Mouse (Mus musculus) CD4-positive, CD25-positive, alpha-beta regulatory T cell, adult 4 months (primary cell): Measurements from ENCODE around the gene Etfdh. TPM values are rescaled to one million over a fixed set of nuclear protein-coding genes. Genes with fewer than 3 reads are reported as not detected.

Experiments
- polyA plus RNA-seq, 2 experiments: library from polyadenylated mRNA; unstranded; fragments of 100-300 nt; shearing (Covaris generic); gene quantifications; one replicate each; pipeline ENCODE4 v1.2.1; 2017

Etfdh gene
- polyA plus RNA-seq, 2 experiments from 2014 or later: 37.6 to 51.2 TPM

Other genes starting within 250 kb of the Etfdh start
- under 1 TPM; 0.51 to 0.58 TPM for gene Fnip2, start 61.7 kb downstream of the Etfdh start, polyA plus RNA-seq
- gene Ppid, start 38.2 kb downstream of the Etfdh start, polyA plus RNA-seq: 100 to 1,000 TPM; 127 to 128 TPM
- gene 4930579G24Rik, start 421 bp downstream of the Etfdh start, polyA plus RNA-seq: 10 to 100 TPM in 1 of 2 experiments, 1 to 10 TPM in 1; 9.1 to 10.7 TPM
- gene Rxfp1, start 108.4 kb upstream of the Etfdh start, polyA plus RNA-seq: not detected
- gene Tmem144, start 223.3 kb upstream of the Etfdh start, polyA plus RNA-seq: not detected